Mouse (Mus musculus) spleen, postnatal 14 days (tissue): ENCODE results near the gene Igdcc4.

Source experiments
- DNase-seq, 2 experiments: peaks; one replicate each; pipeline ENCODE4 v3.0.0; 2021 to 2022; ENCODE audit warnings: low spot score in 2 of 2

The Igdcc4 gene

GRCm38 (mm10) chr9:65111698-65112097 is 10.4 kb downstream of the Igdcc4 start:
- no peak for DNase-seq

GRCm38 (mm10) chr9:65113694-65114093 is 12.4 kb downstream of the Igdcc4 start:
- no peak for DNase-seq

DNA sequence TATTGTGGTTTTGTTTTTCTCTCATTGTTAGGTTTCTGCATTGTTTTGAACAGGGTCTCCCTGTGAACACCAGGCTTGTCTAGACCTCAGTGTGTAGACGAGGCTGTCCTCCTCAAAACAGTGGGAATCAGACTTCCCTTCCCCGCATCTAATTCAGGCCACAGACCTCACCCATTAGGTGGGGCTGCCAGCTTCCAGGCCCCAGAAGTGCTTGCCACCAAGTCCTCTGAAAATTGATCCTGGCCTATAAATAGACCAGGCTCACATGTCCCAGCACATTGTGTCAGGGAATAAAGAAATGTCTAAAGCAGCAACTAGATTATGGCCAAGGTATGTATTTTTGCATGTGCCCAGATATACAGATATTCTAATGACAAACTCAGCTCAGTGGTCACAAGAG is 14.6 kb downstream of the Igdcc4 start:
- DNase-seq = no peak

DNA sequence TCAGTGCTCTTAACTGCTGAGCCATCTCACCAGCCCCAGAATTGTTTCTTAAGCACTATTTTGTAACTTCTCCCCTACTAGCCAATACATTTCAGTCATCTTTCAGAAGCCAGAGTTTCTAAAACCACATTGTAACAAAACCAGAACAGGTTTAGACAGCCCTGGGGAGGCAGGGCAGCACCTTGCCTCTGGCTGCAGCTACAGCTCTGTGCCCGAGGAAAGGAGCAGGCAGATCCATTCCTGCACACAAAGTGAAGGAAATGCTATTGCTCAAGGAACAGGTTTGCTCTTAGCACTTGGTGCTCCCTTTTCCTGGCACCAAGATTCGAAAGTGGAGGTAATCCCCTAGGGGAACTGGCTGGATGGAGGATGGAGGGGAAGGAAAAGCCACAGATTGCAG is 16.2 kb downstream of the Igdcc4 start:
- no peak for DNase-seq

- peak in 1 of 2 experiments; percentile 57 for DNase-seq
Measured at GRCm38 (mm10) chr9:65120935-65121334, 19.6 kb downstream of the Igdcc4 start.

DNA sequence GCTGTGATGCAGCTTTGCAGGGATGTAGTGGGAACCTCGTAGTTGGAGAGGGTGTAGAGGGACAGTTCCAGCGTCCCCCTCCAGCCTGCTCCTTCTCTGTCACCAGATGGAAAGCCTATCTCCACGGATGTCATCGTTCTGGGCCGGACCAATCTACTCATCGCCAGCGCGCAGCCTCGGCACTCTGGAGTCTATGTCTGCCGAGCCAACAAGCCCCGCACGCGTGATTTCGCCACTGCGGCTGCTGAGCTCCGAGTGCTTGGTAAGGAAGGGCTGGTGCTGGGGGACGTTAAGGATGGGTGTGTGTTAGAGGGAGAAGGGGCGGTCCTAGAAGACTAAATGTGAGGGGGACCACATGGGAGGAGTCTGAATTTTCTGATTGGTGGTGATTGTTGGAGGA is 21.3 kb downstream of the Igdcc4 start:
- no peak for DNase-seq

- peak in 1 of 2 experiments; percentile 41 for DNase-seq
Measured at GRCm38 (mm10) chr9:65123552-65124168, 22.4 kb downstream of the Igdcc4 start.

GRCm38 (mm10) chr9:65128123-65128815 is 27.0 kb downstream of the Igdcc4 start:
- DNase-seq = peak in 1 of 2 experiments; percentile 25

DNA sequence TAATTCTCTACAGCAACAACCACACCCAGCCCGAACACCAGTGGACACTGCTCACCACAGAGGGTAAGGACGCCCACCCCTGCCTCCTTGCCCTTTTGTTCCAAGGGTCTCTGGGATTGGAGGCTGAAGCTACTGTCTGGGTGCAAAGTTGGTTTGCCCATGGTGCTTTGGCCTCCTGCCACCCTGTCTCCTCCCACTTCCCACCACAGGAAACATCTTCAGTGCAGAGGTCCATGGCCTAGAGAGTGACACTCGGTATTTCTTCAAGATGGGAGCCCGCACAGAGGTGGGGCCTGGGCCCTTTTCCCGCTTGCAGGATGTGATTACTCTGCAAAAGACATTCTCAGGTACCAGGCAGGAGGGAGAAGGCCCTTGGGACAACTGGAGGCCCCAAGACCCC is 30.4 kb downstream of the Igdcc4 start:
- no peak for DNase-seq

DNA sequence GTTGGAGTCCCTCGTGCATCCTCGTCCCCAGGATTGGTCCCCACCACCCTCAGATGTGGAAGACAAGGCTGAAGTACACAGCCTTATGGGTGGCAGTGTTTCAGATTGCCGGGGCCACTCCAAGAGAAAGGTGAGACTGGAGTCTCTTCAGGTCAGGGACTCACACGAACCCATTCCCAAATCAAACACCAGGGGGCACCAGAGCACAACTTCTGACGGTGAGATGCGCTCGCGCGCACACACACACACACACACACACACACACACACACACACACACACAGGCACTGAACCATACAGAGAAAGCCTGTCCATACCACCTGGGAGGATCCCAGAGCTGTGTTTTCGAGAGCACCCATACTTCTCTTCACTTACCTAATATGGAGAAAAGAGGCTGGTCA is 32.5 kb downstream of the Igdcc4 start:
- DNase-seq = peak; percentile 42 to 68

GRCm38 (mm10) chr9:65135126-65135525 is 33.8 kb downstream of the Igdcc4 start:
- DNase-seq = no peak

GRCm38 (mm10) chr9:65140491-65140890 is 39.2 kb downstream of the Igdcc4 start:
- DNase-seq = no peak

GRCm38 (mm10) chr9:65140936-65141305 is 39.6 kb downstream of the Igdcc4 start, which contains the start of gene Igdcc3:
TSS of gene Igdcc3 (plus strand) at chr9:65141189.
- no peak for DNase-seq

- DNase-seq = no peak
Measured at GRCm38 (mm10) chr9:65141306-65141975, 40.2 kb downstream of the Igdcc4 start.

GRCm38 (mm10) chr9:65141976-65142318 is 40.7 kb downstream of the Igdcc4 start:
- no peak for DNase-seq

GRCm38 (mm10) chr9:65142399-65142798 is 41.1 kb downstream of the Igdcc4 start:
- no peak for DNase-seq

GRCm38 (mm10) chr9:65146001-65146400 is 44.7 kb downstream of the Igdcc4 start:
- DNase-seq = no peak

GRCm38 (mm10) chr9:65148507-65148906 is 47.2 kb downstream of the Igdcc4 start:
- no peak for DNase-seq

DNA sequence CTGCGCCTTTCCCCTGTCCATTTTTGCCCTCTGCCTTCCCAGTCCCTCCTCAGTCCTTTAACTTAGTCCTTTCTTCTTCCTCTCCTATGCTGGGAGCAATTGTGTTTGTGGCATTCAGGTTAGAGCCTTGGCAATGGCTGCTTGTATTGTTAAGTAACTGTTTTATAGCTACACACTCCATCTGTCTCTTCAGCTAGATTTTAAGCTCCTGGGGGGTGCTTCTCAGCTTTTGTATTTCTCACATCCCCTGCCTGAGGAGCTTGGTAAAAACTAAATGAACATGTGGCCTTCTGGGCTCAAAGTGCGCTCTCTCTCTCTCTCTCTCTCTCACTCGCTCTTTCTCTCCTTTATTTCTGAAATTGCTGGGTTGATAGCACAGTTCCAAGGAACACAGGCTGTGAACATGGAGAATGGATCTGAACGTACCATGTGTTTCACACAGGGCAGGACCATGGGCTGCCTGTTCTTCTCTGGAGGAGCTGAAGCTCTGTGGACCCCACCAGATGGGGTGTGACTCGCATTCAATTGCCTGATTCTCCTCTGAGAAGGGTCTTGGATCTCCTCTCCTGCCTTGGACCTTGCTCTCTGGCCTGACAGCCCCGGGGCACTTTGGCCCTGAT is 51.5 kb downstream of the Igdcc4 start:
- no peak for DNase-seq

GRCm38 (mm10) chr9:65153331-65153711 is 52.0 kb downstream of the Igdcc4 start:
- DNase-seq = no peak

- DNase-seq = no peak
Measured at GRCm38 (mm10) chr9:65154692-65155455, 53.6 kb downstream of the Igdcc4 start.

GRCm38 (mm10) chr9:65156604-65157003 is 55.3 kb downstream of the Igdcc4 start:
- DNase-seq = no peak
